Mouse (Mus musculus) liver, embryonic 14.5 days (tissue): Measurements from ENCODE around the gene Asic1.

Source experiments
- CTCF ChIP-seq: IDR thresholded peaks from 2 replicates; pipeline ENCODE4 v1.5.1; 2016; ENCODE audit warnings: antibody characterized with exemption, low read depth, control low read depth
- EP300 ChIP-seq: IDR thresholded peaks from 2 replicates; pipeline ENCODE4 v1.6.1; 2016; ENCODE audit warnings: antibody characterized with exemption, low read depth

GRCm38 (mm10) chr15:99644776-99645175 lies 25.4 kb upstream of the Asic1 start:
- TF ChIP-seq CTCF, result no peak
- TF ChIP-seq EP300, result no peak
